Mouse (Mus musculus): ENCODE data around the gene Trmt112.
A peak's percentile ranks its signal among the peaks of the same experiment; 100 is the strongest.

Trmt112 gene

GRCm38 (mm10) chr19:6948186-6948585, 38.7 kb downstream of the Trmt112 start:
- ATAC-seq (ENCODE audit: low TSS enrichment), result no peak

- no peak for ATAC-seq (ENCODE audit: low TSS enrichment)
Measured at GRCm38 (mm10) chr19:6949532-6949931, 40.0 kb downstream of the Trmt112 start.

- ATAC-seq (ENCODE audit: low TSS enrichment), result no peak
Measured at GRCm38 (mm10) chr19:6949951-6950350, 40.5 kb downstream of the Trmt112 start.

GRCm38 (mm10) chr19:6950613-6951153, 41.2 kb downstream of the Trmt112 start:
- ATAC-seq (ENCODE audit: low TSS enrichment), result peak; percentile 53

- ATAC-seq (ENCODE audit: low TSS enrichment), result peak; percentile 78
Measured at GRCm38 (mm10) chr19:6951381-6951968, 42.0 kb downstream of the Trmt112 start.

- ATAC-seq (ENCODE audit: low TSS enrichment), result peak; percentile 34
Measured at GRCm38 (mm10) chr19:6951994-6952711, 42.7 kb downstream of the Trmt112 start.

- ATAC-seq (ENCODE audit: low TSS enrichment), result no peak
Measured at GRCm38 (mm10) chr19:6952712-6953037, 43.2 kb downstream of the Trmt112 start.

GRCm38 (mm10) chr19:6954046-6954445, 44.5 kb downstream of the Trmt112 start:
- ATAC-seq (ENCODE audit: low TSS enrichment), result no peak

- no peak for ATAC-seq (ENCODE audit: low TSS enrichment)
Measured at GRCm38 (mm10) chr19:6955424-6955823, 45.9 kb downstream of the Trmt112 start.

- ATAC-seq (ENCODE audit: low TSS enrichment), result no peak
Measured at GRCm38 (mm10) chr19:6956461-6956860, 47.0 kb downstream of the Trmt112 start.
